Mouse (Mus musculus): ENCODE measurements at regions not wholly inside any gene's neighbourhood (a gene's known extent, or its start where the extent isn't known, plus 50 kb on each side); places are given as distances from the start of the nearest gene placed in this dataset.
A peak's percentile ranks its signal among the peaks of the same experiment; 100 is the strongest.

- WGBS: 79% methylated on average over 7 of the region's 7 CpGs
- no peaks in the 10 kb centered on the region for H3K4me1 ChIP-seq (replicated peaks)
- no peaks in the 10 kb centered on the region for H3K27me3 ChIP-seq
- no peak for ATAC-seq (replicated peaks; ENCODE audit: insufficient number of reproducible peaks, insufficient read depth, low FRiP score, low read depth)
- no peak overlapping the region for H3K27ac ChIP-seq
- no peak overlapping the region for H3K9ac ChIP-seq
- H3K9me3 ChIP-seq (replicated peaks): no peaks in the 10 kb centered on the region
- H3K4me2 ChIP-seq: no peak overlapping the region
- no peak overlapping the region for H3K4me3 ChIP-seq
- no peaks in the 10 kb centered on the region for H3K36me3 ChIP-seq
These were observed 204.4 kb upstream of the Klf12 start for GRCm38 (mm10) chr14:100488837-100489236.

GRCm38 (mm10) chr14:100485489-100485888 lies 201.0 kb upstream of the Klf12 start:
- H3K9ac ChIP-seq: no peak overlapping the region
- no peaks in the 10 kb centered on the region for H3K27me3 ChIP-seq
- no peaks in the 10 kb centered on the region for H3K36me3 ChIP-seq
- H3K4me2 ChIP-seq: no peak overlapping the region
- ATAC-seq (replicated peaks; ENCODE audit: insufficient number of reproducible peaks, insufficient read depth, low FRiP score, low read depth): no peak
- H3K4me3 ChIP-seq: no peak overlapping the region
- H3K27ac ChIP-seq: no peak overlapping the region
- H3K9me3 ChIP-seq (replicated peaks): no peaks in the 10 kb centered on the region
- H3K4me1 ChIP-seq (replicated peaks): no peaks in the 10 kb centered on the region
- 62% methylated on average over 3 of the region's 3 CpGs for WGBS

DNA sequence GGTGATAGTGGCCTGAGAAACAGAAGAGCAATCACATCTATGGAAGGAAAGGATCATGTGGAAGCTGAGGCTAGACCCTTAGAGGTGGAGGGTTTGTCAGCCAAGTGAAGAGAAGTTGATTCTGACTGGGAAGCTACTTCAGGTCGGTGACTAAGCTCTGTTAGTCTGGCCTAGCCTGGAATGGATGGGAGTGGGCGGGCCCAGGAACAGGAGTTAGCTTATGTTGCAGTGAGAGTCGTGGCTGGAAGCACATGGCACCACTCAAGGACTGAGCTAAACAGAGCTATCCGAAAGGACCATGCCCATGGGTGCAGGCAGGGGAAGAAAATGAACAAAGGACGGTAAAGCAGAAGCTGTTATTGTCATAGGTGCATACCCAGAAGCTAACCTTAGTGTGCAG lies 199.6 kb upstream of the Klf12 start:
- H3K4me3 ChIP-seq: no peak overlapping the region
- H3K4me1 ChIP-seq (replicated peaks): no peaks in the 10 kb centered on the region
- no peak for ATAC-seq (replicated peaks; ENCODE audit: insufficient number of reproducible peaks, insufficient read depth, low FRiP score, low read depth)
- H3K9me3 ChIP-seq (replicated peaks): no peaks in the 10 kb centered on the region
- no peaks in the 10 kb centered on the region for H3K36me3 ChIP-seq
- H3K4me2 ChIP-seq: no peak overlapping the region
- H3K27ac ChIP-seq: no peak overlapping the region
- WGBS: 67% methylated on average over 5 of the region's 5 CpGs
- H3K9ac ChIP-seq: no peak overlapping the region
- H3K27me3 ChIP-seq: no peaks in the 10 kb centered on the region

DNA sequence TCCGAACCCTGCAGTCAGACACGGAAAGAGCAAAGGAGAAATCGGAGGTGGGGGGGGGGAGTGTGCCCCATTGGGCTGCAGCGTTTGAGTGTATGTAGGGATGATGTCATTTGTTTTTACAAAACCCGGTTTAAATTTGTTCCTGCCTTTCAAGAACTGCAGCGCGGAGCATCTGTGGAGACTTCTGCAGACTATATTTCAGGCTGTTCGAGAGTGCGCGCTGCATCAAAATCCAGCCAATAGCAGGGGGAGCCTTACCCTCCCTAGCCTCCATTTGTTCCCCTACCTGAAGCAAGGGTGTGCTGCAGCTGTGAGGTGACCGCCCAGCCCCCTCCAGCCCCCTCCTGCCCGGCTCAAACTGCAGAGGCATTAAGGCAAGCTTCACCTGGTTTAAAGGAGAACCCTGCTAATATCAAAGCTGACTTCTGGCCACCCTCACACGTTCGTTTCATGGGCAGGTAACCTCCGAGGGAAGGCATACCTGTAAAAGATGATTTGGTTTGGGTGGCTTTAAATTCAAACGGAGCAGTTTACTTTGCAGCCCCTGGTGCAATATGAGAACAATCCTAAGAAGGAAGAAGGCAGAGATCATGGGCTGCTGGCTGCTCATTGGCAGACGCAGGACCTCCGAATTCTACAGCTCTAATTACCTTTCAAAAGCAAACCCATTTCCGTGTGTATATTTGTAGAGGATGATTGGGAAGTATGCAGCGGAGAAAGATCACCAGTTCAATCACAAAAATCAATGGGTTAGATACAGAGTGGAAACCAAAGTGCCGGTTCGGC lies 193.3 kb upstream of the Klf12 start:
- peak overlapping the region; percentile 67 for H3K4me2 ChIP-seq
- 0 out of 2 replicates have a peak, but pooled peaks cover 3% of the 10 kb centered on the region for H3K4me1 ChIP-seq (replicated peaks)
- no peaks in the 10 kb centered on the region for H3K27me3 ChIP-seq
- no peak overlapping the region for H3K27ac ChIP-seq
- H3K9ac ChIP-seq: peak overlapping the region; percentile 30; the same call in 1 of the 2 replicates
- no peaks in the 10 kb centered on the region for H3K36me3 ChIP-seq
- ATAC-seq (replicated peaks; ENCODE audit: insufficient number of reproducible peaks, insufficient read depth, low FRiP score, low read depth): no peak; the same call in 1 of the 2 replicates
- H3K4me3 ChIP-seq: peak overlapping the region; percentile 43
- 13% methylated on average over 22 of the region's 22 CpGs for WGBS
- no peaks in the 10 kb centered on the region for H3K9me3 ChIP-seq (replicated peaks)

- Histone ChIP-seq H3K27me3 (no peaks in the 10 kb centered on the region), H3K9ac (no peak overlapping the region), H3K4me3 (no peak overlapping the region), H3K4me1 (replicated peaks) (0 out of 2 replicates have a peak, but pooled peaks cover 3% of the 10 kb centered on the region), H3K9me3 (replicated peaks) (no peaks in the 10 kb centered on the region), H3K4me2 (no peak overlapping the region), H3K36me3 (no peaks in the 10 kb centered on the region), H3K27ac (no peak overlapping the region)
- no peak for ATAC-seq (replicated peaks; ENCODE audit: insufficient number of reproducible peaks, insufficient read depth, low FRiP score, low read depth)
- WGBS: 60% methylated on average over 3 of the region's 3 CpGs
These were observed 183.8 kb upstream of the Klf12 start for GRCm38 (mm10) chr14:100468311-100468710.

DNA sequence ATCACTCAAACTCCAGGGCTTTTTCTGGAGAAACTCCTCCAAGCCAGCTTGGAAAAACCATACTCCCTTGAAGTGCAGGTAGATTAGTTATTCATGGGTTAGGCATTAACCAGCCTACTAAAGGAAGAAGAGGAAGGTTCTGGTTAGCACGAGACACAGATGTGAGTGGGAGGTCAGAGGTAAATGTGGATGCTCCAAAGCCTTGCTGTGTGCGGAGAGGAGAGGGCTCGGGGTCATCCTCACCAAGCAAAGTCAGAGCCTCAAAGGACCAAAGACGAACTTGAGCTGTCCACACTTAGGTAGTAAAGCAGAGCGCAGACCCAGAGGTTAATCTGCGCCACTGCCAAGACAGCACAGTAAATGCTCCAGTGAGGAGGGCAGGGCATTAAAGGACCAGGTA lies 177.8 kb upstream of the Klf12 start:
- no peaks in the 10 kb centered on the region for H3K9me3 ChIP-seq (replicated peaks)
- no peaks in the 10 kb centered on the region for H3K27me3 ChIP-seq

DNA sequence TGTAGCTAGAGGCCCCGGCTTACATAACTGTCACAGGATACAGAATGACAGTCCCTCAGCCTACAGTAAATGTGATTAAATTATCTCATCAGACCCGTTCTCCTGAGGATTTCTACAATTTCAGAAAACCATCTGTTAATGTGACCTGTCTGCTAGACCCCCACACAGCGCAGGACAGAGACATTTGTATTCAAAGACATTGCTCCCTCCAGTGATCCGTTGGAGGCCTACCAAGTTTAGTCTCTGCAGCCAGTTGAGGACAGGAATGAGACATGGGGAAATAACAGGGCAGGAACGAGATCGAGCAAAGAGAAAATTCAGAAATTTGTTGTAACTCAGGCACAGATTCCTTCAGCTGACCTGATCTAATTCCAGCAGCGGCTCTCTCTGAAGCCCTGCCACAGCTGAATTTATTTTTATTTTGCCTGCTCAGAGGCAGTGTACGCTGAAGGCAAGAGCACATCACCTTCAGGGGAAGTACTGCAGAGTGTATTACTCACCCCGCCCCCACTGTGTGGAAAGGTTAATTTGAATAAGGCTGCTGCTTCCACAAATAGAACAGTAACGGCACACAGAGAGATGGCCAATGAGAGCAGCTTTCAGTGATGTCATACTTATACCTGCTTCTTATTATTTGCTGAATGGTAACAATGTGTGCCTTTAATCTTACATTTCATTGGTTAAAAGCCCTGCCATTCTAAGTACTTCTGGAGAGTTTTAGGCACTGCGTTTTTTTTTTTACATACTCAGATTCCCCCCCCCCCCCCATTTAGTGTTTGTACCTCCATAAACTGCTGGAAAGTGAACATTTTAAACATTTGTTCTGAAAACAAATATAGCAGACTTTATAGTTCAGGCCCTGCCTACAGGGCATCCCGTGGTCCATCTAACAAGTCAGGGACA lies 176.9 kb upstream of the Klf12 start:
- Histone ChIP-seq H3K4me2 (peak overlapping the region; percentile 30), H3K27ac (peak overlapping the region; percentile 86), H3K9me3 (replicated peaks) (no peaks in the 10 kb centered on the region), H3K36me3 (no peaks in the 10 kb centered on the region), H3K9ac (no peak overlapping the region), H3K4me1 (replicated peaks) (peaks cover 33% of the 10 kb centered on the region), H3K27me3 (no peaks in the 10 kb centered on the region), H3K4me3 (no peak overlapping the region)
- WGBS: 27% methylated on average over 12 of the region's 12 CpGs
- ATAC-seq (replicated peaks; ENCODE audit: insufficient number of reproducible peaks, insufficient read depth, low FRiP score, low read depth): peak; percentile 91

More for the DNA sequence above, 177.8 kb upstream of the Klf12 start:
- H3K36me3 ChIP-seq: no peaks in the 10 kb centered on the region
- no peak overlapping the region for H3K27ac ChIP-seq
- no peak overlapping the region for H3K4me3 ChIP-seq
- H3K4me1 ChIP-seq (replicated peaks): peaks cover 33% of the 10 kb centered on the region
- no peak overlapping the region for H3K9ac ChIP-seq
- no peak for ATAC-seq (replicated peaks; ENCODE audit: insufficient number of reproducible peaks, insufficient read depth, low FRiP score, low read depth)
- H3K4me2 ChIP-seq: no peak overlapping the region
- 84% methylated on average over 6 of the region's 6 CpGs for WGBS

DNA sequence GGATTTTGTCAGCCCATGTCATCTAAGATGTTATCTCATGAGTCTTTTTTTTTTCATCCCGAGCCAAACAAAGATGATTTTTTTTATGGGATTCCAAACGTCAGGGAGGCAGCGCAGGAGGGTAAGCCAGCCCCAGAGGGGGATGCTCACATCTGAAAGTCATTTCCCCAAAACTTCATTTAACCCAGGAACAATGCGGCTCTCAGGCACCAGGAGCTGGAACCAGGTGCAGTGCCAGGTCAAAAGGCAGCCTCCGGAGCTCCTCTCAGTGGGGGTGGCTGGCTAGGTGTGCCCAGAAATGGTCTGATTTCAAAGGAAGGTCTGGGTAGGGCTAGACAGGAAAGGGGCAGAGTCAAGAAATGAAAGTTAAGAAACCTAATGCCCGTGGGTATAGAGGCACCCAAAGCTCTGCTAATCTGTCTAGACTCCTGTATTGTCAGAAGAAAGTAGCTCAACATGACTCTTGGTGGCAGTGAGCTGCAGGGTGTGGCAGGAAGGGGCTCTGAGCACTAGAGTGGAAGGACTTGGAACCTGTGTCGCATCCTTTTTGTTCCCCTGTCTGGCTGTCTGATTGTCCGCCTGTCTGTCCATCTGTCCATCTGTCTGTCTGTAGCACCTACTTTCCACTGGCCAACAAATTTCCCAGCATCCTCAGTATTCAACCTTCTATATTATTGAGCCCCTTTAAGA lies 175.3 kb upstream of the Klf12 start:
- Histone ChIP-seq H3K36me3 (no peaks in the 10 kb centered on the region), H3K9ac (no peak overlapping the region), H3K4me3 (no peak overlapping the region), H3K4me2 (no peak overlapping the region; the same call in 1 of the 2 replicates), H3K9me3 (replicated peaks) (no peaks in the 10 kb centered on the region), H3K4me1 (replicated peaks) (peaks cover 33% of the 10 kb centered on the region), H3K27ac (no peak overlapping the region), H3K27me3 (no peaks in the 10 kb centered on the region)
- no peak for ATAC-seq (replicated peaks; ENCODE audit: insufficient number of reproducible peaks, insufficient read depth, low FRiP score, low read depth)
- 43% methylated on average over 8 of the region's 8 CpGs for WGBS

DNA sequence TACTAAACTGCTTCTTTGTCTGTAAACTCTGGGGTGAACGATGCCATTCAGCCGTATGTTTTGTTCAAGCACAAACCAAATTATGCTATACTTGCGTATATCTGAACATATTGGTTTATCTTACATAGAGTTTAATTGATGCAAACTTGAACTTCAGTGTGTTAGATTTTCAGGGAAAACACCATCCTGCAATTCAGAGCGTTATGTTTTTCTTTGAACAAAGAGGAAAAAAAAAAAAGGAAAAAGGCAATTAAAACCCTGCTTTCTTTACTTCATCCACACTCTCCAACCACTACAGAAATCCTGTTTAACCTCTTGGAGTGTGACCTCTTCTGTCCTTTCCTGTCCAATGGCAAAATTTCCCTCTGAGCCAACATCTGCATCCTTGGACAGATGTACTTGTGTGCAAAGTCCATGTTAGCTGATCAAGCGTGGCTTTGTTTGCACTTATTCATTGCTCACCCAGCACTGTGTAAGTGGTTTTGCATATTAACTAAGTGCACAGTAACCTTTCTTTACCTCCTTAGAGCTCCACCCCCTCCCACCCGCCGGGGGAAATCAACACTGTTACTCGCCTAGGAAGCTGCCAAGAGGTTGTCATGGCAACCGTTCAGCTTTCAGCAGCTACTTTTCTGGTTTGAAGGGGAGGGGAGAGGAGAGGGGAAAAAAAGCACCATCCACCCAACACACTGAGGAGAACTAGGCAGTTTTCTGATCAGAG lies 174.4 kb upstream of the Klf12 start:
- Histone ChIP-seq H3K9ac (no peak overlapping the region), H3K36me3 (no peaks in the 10 kb centered on the region), H3K9me3 (replicated peaks) (no peaks in the 10 kb centered on the region), H3K27ac (no peak overlapping the region), H3K4me3 (no peak overlapping the region), H3K4me2 (peak overlapping the region; percentile 30; the same call in 1 of the 2 replicates), H3K4me1 (replicated peaks) (peaks cover 33% of the 10 kb centered on the region), H3K27me3 (no peaks in the 10 kb centered on the region)
- no peak for ATAC-seq (replicated peaks; ENCODE audit: insufficient number of reproducible peaks, insufficient read depth, low FRiP score, low read depth)
- WGBS: 40% methylated on average over 9 of the region's 9 CpGs

DNA sequence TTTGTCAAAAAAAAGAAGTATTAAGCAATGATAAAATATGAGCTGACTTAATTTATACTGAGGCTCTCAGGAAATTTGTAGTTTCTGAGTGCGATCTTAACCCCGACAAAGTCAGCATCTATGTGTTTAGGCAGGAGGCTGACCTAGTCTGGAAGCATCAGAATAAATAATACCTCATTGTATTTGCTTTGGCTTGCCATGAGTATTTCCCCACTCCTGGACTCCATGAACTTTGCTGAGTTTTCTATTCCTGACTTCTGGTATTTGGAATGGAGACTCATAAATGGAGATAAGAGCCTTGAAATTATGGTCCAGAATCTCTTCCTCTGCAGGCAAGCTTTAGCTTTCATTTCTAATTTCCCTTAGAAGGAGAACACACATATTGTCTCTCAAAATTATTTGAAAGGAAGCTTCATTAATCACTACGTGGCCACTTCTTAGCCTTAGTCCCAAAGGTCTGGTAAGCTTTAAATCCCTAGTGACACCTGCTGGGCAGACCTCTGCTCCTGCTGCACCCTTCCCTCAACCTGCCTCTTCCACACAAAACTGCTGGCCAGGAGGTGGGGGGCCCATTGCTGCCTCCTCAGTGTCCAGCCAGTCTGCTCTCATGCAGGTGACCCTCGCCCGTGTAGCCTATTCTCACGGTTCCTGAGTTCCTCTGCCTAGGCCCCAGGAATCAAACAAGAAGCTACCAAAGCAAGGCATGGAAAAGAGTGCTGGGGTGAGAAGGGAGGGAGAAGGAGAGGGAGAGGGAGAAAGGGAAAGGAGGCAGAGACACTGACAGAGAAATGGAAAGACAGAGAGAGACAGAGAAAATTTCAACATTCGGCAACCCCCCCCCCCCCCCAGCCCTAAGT lies 173.6 kb upstream of the Klf12 start:
- H3K4me3 ChIP-seq: no peak overlapping the region
- ATAC-seq (replicated peaks; ENCODE audit: insufficient number of reproducible peaks, insufficient read depth, low FRiP score, low read depth): no peak
- no peaks in the 10 kb centered on the region for H3K27me3 ChIP-seq
- H3K9ac ChIP-seq: no peak overlapping the region
- no peaks in the 10 kb centered on the region for H3K36me3 ChIP-seq
- no peak overlapping the region for H3K4me2 ChIP-seq
- no peak overlapping the region for H3K27ac ChIP-seq
- H3K4me1 ChIP-seq (replicated peaks): peaks cover 33% of the 10 kb centered on the region
- no peaks in the 10 kb centered on the region for H3K9me3 ChIP-seq (replicated peaks)
- WGBS: 46% methylated on average over 7 of the region's 7 CpGs
